ENCODE assay signal across 8 mouse cellular contexts in the genomic region with DNA sequence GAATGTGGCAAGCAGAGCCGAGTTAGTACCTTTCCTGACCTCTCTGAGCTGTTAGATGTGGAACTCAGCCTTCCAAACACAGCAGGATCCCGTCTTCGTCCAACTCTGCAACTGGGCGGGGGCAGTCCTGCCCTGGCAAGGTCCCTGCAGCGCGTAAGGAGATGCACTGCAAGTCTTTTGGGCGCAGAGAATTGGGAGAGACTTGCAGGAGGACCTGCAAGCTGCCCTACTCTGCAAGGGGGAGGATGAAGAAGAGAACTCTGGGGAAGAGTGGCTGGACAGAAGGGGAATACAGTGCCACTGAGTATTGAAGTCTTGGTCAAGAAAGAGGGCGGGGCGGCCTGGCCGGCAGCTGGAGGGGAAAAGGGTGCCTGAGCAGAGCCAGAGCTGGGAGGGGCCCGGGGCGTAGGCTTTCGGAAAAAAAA. TPM values are rescaled to one million over a fixed set of nuclear protein-coding genes. Genes with fewer than 3 reads are reported as not detected.
DNase-seq lines count a peak whose midpoint lies in the region; ATAC-seq and TF ChIP-seq lines count a peak whose summit lies in the region.

No protein-coding gene starts in this region.

- H3K4me1 ChIP-seq in E14TG2a.4 (replicated peaks; ENCODE audit: low read depth, low read length): peaks cover 18% of the 10 kb centered on the region
- no peaks in the 10 kb centered on the region; the same call in 1 of the 2 replicates for H3K4me1 ChIP-seq in forebrain, embryonic 11.5 days (replicated peaks; ENCODE audit: control insufficient read depth, insufficient read depth, low read length)
- H3K4me1 ChIP-seq in limb, embryonic 13.5 days: peaks cover 20% of the 10 kb centered on the region
- peaks cover 14% of the 10 kb centered on the region; the same call in 1 of the 2 replicates for H3K4me1 ChIP-seq in midbrain, embryonic 12.5 days

- peak; percentile 84 for DNase-seq in adrenal gland, adult 2 months
- DNase-seq in forebrain, embryonic 11.5 days (ENCODE audit: low spot score): peak; percentile 54
- DNase-seq in heart, postnatal 14 days: peak; percentile 73
- DNase-seq in urinary bladder, postnatal 14 days (ENCODE audit: low spot score): peak; percentile 56
- DNase-seq in natural killer cell, adult 2 months (ENCODE audit: low spot score in 2 of 2): no peak

- intact Hi-C loops in heart, postnatal 14 days (cut with DNase I): no loop called here

- no peak for TF ChIP-seq CTCF in E14TG2a.4 (conservative IDR thresholded peaks at IDR 0.05; ENCODE audit: low read length)

- no peaks in the 10 kb centered on the region for H3K9me3 ChIP-seq in E14TG2a.4 (ENCODE audit: low read length)
- H3K9me3 ChIP-seq in forebrain, embryonic 11.5 days (ENCODE audit: control insufficient read depth, low read length): no peaks in the 10 kb centered on the region
- no peaks in the 10 kb centered on the region for H3K9me3 ChIP-seq in limb, embryonic 13.5 days
- H3K9me3 ChIP-seq in midbrain, embryonic 12.5 days: no peaks in the 10 kb centered on the region

- WGBS in forebrain, embryonic 11.5 days: 2% methylated on average over 13 of the region's 13 CpGs
- 2% methylated on average over 13 of the region's 13 CpGs for WGBS in limb, embryonic 13.5 days
- WGBS in midbrain, embryonic 12.5 days: under 1% methylated on average over 13 of the region's 13 CpGs

- no peaks in the 10 kb centered on the region for H3K27me3 ChIP-seq in E14TG2a.4 (ENCODE audit: insufficient read depth, low read length)
- H3K27me3 ChIP-seq in forebrain, embryonic 11.5 days (ENCODE audit: control insufficient read depth, insufficient read depth, low read length): no peaks in the 10 kb centered on the region
- H3K27me3 ChIP-seq in limb, embryonic 13.5 days: peaks cover 5% of the 10 kb centered on the region; the same call in 1 of the 2 replicates
- no peaks in the 10 kb centered on the region for H3K27me3 ChIP-seq in midbrain, embryonic 12.5 days

- peak; percentile 66; the same call in 1 of the 2 replicates for ATAC-seq in forebrain, embryonic 11.5 days (replicated peaks; ENCODE audit: low FRiP score)
- ATAC-seq in limb, embryonic 13.5 days (ENCODE audit: low FRiP score, low read depth): peak; percentile 67; the same call in 1 of the 2 replicates
- peak; percentile 59 for ATAC-seq in midbrain, embryonic 12.5 days (ENCODE audit: low FRiP score, low read depth)

- H3K36me3 ChIP-seq in E14TG2a.4 (ENCODE audit: insufficient read depth, low read length): no peaks in the 10 kb centered on the region
- no peaks in the 10 kb centered on the region for H3K36me3 ChIP-seq in forebrain, embryonic 11.5 days (ENCODE audit: control insufficient read depth, insufficient read depth, low read length)
- H3K36me3 ChIP-seq in limb, embryonic 13.5 days: no peaks in the 10 kb centered on the region
- H3K36me3 ChIP-seq in midbrain, embryonic 12.5 days: no peaks in the 10 kb centered on the region

- peak overlapping the region; percentile 49 for H3K9ac ChIP-seq in forebrain, embryonic 11.5 days (ENCODE audit: low read length)
- peak overlapping the region; percentile 60 for H3K9ac ChIP-seq in limb, embryonic 13.5 days
- peak overlapping the region; percentile 37; the same call in 1 of the 2 replicates for H3K9ac ChIP-seq in midbrain, embryonic 12.5 days (replicated peaks)

- H3K4me2 ChIP-seq in forebrain, embryonic 11.5 days (ENCODE audit: low read depth, low read length, severe bottlenecking): peak overlapping the region; percentile 63
- H3K4me2 ChIP-seq in limb, embryonic 13.5 days (replicated peaks): peak overlapping the region; percentile 80
- peak overlapping the region; percentile 62 for H3K4me2 ChIP-seq in midbrain, embryonic 12.5 days (replicated peaks)

- H3K4me3 ChIP-seq in E14TG2a.4 (replicated peaks; ENCODE audit: low read length): peak overlapping the region; percentile 68
- H3K4me3 ChIP-seq in forebrain, embryonic 11.5 days (ENCODE audit: low read depth, low read length): peak overlapping the region; percentile 27
- peak overlapping the region; percentile 49 for H3K4me3 ChIP-seq in limb, embryonic 13.5 days
- H3K4me3 ChIP-seq in midbrain, embryonic 12.5 days: peak overlapping the region; percentile 39

- no peak overlapping the region for H3K27ac ChIP-seq in forebrain, embryonic 11.5 days (ENCODE audit: low read depth, low read length)
- no peak overlapping the region for H3K27ac ChIP-seq in limb, embryonic 13.5 days
- no peak overlapping the region for H3K27ac ChIP-seq in midbrain, embryonic 12.5 days (replicated peaks)

RNA-seq across cellular contexts. Expression of a gene that starts 0.7 kb away (rescaled TPM):
- total RNA-seq in adrenal gland, adult 2 months (2021): 10 to 100 TPM in 1 of 2 experiments, 1 to 10 TPM in 1; 8.9 to 14.7 TPM
- 6.3 and 9.4 TPM in 2 replicates for polyA plus RNA-seq in adrenal gland, adult 2 months (2012; rRNA removed)
- 1.2 TPM in 2 replicates for polyA plus RNA-seq in forebrain, embryonic 11.5 days (2014; fragmentation: Nextera tagmentation; extraction: Ambion mirVana)
- 10 to 100 TPM; 18.5 to 22.2 TPM for total RNA-seq in heart, postnatal 14 days (2021)
- 1.7 and 2.8 TPM in 2 replicates for polyA plus RNA-seq in limb, embryonic 13.5 days (2015; fragmentation: Nextera tagmentation; extraction: Ambion mirVana)
- 1.0 and 1.8 TPM in 2 replicates for polyA plus RNA-seq in midbrain, embryonic 12.5 days (2016; fragmentation: Nextera tagmentation; extraction: Ambion mirVana)

Comparison
In these comparisons a context has a peak if more than half of its experiments do, and no peak if none do; other contexts are left out.
1. DNase-seq: peak in adrenal gland, adult 2 months (single experiment), forebrain, embryonic 11.5 days (single experiment), heart, postnatal 14 days (2 of 2) and urinary bladder, postnatal 14 days (single experiment); none in natural killer cell, adult 2 months (0 of 2).
2. Peak in every context shown above with its lines, with median percentiles within 50 percentile points of each other: H3K4me3 ChIP-seq, ATAC-seq, H3K4me2 ChIP-seq and H3K9ac ChIP-seq.